Mouse (Mus musculus) hindbrain, embryonic 12.5 days (tissue): ENCODE measurements at regions not wholly inside any gene's neighbourhood (a gene's known extent, or its start where the extent isn't known, plus 50 kb on each side); places are given as distances from the start of the nearest gene placed in this dataset.

Experiments used
- ATAC-seq: fragments of 200-750 bp; cut with Nextera tagmentation; 2 replicates; pipeline ENCODE4 v1.8.0; 2017; ENCODE audit warnings: moderate TSS enrichment; ENCODE audit not compliant: low FRiP score
- H3K27ac ChIP-seq: fragments of 300-500 bp; sonication (generic); 2 replicates; pipeline ENCODE4 v1.5.1; 2016; ENCODE audit warnings: mild to moderate bottlenecking
- H3K27me3 ChIP-seq: fragments of 300-500 bp; sonication (generic); 2 replicates; pipeline ENCODE4 v1.6.1; 2016; ENCODE audit warnings: mild to moderate bottlenecking
- H3K36me3 ChIP-seq: fragments of 300-500 bp; sonication (generic); 2 replicates; pipeline ENCODE4 v1.6.1; 2016; ENCODE audit warnings: mild to moderate bottlenecking
- H3K4me1 ChIP-seq: fragments of 300-500 bp; sonication (generic); 2 replicates; pipeline ENCODE4 v1.6.1; 2016
- H3K4me2 ChIP-seq: fragments of 300-500 bp; sonication (generic); replicated peaks from 2 replicates; pipeline ENCODE4 v1.6.1; 2016; ENCODE audit warnings: mild to moderate bottlenecking
- H3K4me3 ChIP-seq: fragments of 300-500 bp; sonication (generic); 2 replicates; pipeline ENCODE4 v1.5.1; 2016; ENCODE audit warnings: mild to moderate bottlenecking
- H3K9ac ChIP-seq: fragments of 300-500 bp; sonication (generic); 2 replicates; pipeline ENCODE4 v1.6.1; 2016; ENCODE audit warnings: mild to moderate bottlenecking, moderate library complexity
- H3K9me3 ChIP-seq: fragments of 300-500 bp; sonication (generic); replicated peaks from 2 replicates; pipeline ENCODE4 v1.6.1; 2016; ENCODE audit warnings: mild to moderate bottlenecking
- WGBS: fragments of 180-500 bp; shearing (Covaris S2); methylation state at CpG from one replicate; pipeline ENCODE4 v1.1.7; 2016; 5-methylcytosine and 5-hydroxymethylcytosine counted together

- Histone ChIP-seq H3K9me3 (no peaks in the 10 kb centered on the region), H3K4me1 (no peaks in the 10 kb centered on the region), H3K27me3 (no peaks in the 10 kb centered on the region), H3K27ac (no peak overlapping the region), H3K9ac (no peak overlapping the region), H3K4me2 (no peak overlapping the region), H3K4me3 (no peak overlapping the region), H3K36me3 (no peaks in the 10 kb centered on the region)
- no peak for ATAC-seq
- WGBS, result 89% methylated on average over 4 of the region's 4 CpGs
Observed at GRCm38 (mm10) chr11:25423186-25423585, 787.4 kb downstream of the 5730522E02Rik start.

GRCm38 (mm10) chr11:25421486-25421885 is 789.1 kb downstream of the 5730522E02Rik start:
- Histone ChIP-seq H3K27ac (no peak overlapping the region), H3K4me2 (no peak overlapping the region), H3K9me3 (no peaks in the 10 kb centered on the region), H3K4me3 (no peak overlapping the region), H3K4me1 (no peaks in the 10 kb centered on the region), H3K36me3 (no peaks in the 10 kb centered on the region), H3K27me3 (no peaks in the 10 kb centered on the region), H3K9ac (no peak overlapping the region)
- ATAC-seq, result no peak

- Histone ChIP-seq H3K4me3 (no peak overlapping the region), H3K36me3 (no peaks in the 10 kb centered on the region), H3K27ac (no peak overlapping the region), H3K4me2 (no peak overlapping the region), H3K9me3 (no peaks in the 10 kb centered on the region), H3K27me3 (no peaks in the 10 kb centered on the region), H3K9ac (no peak overlapping the region), H3K4me1 (no peaks in the 10 kb centered on the region)
- WGBS, result 81% methylated on average over 4 of the region's 4 CpGs
- ATAC-seq, result no peak
Observed at GRCm38 (mm10) chr11:25410403-25411090, 800.0 kb downstream of the 5730522E02Rik start.

GRCm38 (mm10) chr11:25391649-25392048 is 818.9 kb downstream of the 5730522E02Rik start:
- no peak for ATAC-seq

GRCm38 (mm10) chr11:25367111-25367510 is 843.5 kb downstream of the 5730522E02Rik start:
- no peak overlapping the region for H3K4me2 ChIP-seq
- no peaks in the 10 kb centered on the region for H3K36me3 ChIP-seq
- no peak for ATAC-seq
- H3K27ac ChIP-seq, result no peak overlapping the region
- H3K9ac ChIP-seq, result no peak overlapping the region
- no peaks in the 10 kb centered on the region for H3K9me3 ChIP-seq
- no peaks in the 10 kb centered on the region for H3K27me3 ChIP-seq
- H3K4me1 ChIP-seq, result peaks cover 11% of the 10 kb centered on the region
- no peak overlapping the region for H3K4me3 ChIP-seq
- 70% methylated on average over 2 of the region's 2 CpGs for WGBS

More at GRCm38 (mm10) chr11:25391649-25392048, 818.9 kb downstream of the 5730522E02Rik start:
- Histone ChIP-seq H3K4me2 (no peak overlapping the region), H3K36me3 (no peaks in the 10 kb centered on the region), H3K4me3 (no peak overlapping the region), H3K27ac (no peak overlapping the region), H3K9me3 (no peaks in the 10 kb centered on the region), H3K4me1 (no peaks in the 10 kb centered on the region), H3K9ac (no peak overlapping the region), H3K27me3 (no peaks in the 10 kb centered on the region)
- WGBS, result 72% methylated on average over 2 of the region's 2 CpGs

- peaks cover 11% of the 10 kb centered on the region for H3K4me1 ChIP-seq
- no peak overlapping the region for H3K4me2 ChIP-seq
- H3K36me3 ChIP-seq, result no peaks in the 10 kb centered on the region
- no peak for ATAC-seq
- H3K9me3 ChIP-seq, result no peaks in the 10 kb centered on the region
- no peak overlapping the region for H3K9ac ChIP-seq
- 45% methylated on average over 6 of the region's 6 CpGs for WGBS
- H3K4me3 ChIP-seq, result no peak overlapping the region
- H3K27ac ChIP-seq, result no peak overlapping the region
- no peaks in the 10 kb centered on the region for H3K27me3 ChIP-seq
Observed at GRCm38 (mm10) chr11:25365433-25365832, 845.1 kb downstream of the 5730522E02Rik start.

- no peaks in the 10 kb centered on the region for H3K9me3 ChIP-seq
Observed at GRCm38 (mm10) chr11:25359723-25360122, 850.8 kb downstream of the 5730522E02Rik start.

GRCm38 (mm10) chr11:25357717-25358411 is 852.7 kb downstream of the 5730522E02Rik start:
- peak overlapping the region; percentile 48 for H3K4me2 ChIP-seq
- no peaks in the 10 kb centered on the region for H3K36me3 ChIP-seq
- H3K27ac ChIP-seq, result peak overlapping the region; percentile 90
- no peaks in the 10 kb centered on the region for H3K9me3 ChIP-seq
- 7% methylated on average over 10 of the region's 10 CpGs for WGBS
- 0 out of 2 replicates have a peak overlapping the region, but pooled peaks have one; percentile 1 for H3K9ac ChIP-seq
- ATAC-seq, result peak; percentile 30; the same call in 1 of the 2 replicates
- H3K27me3 ChIP-seq, result no peaks in the 10 kb centered on the region
- H3K4me3 ChIP-seq, result peak overlapping the region; percentile 15
- H3K4me1 ChIP-seq, result peaks cover 20% of the 10 kb centered on the region

More at GRCm38 (mm10) chr11:25359723-25360122, 850.8 kb downstream of the 5730522E02Rik start:
- peaks cover 20% of the 10 kb centered on the region for H3K4me1 ChIP-seq
- no peak overlapping the region for H3K9ac ChIP-seq
- H3K4me3 ChIP-seq, result no peak overlapping the region
- no peak overlapping the region for H3K4me2 ChIP-seq
- no peak overlapping the region for H3K27ac ChIP-seq
- 86% methylated on average over 1 of the region's 1 CpGs for WGBS
- no peaks in the 10 kb centered on the region for H3K36me3 ChIP-seq
- H3K27me3 ChIP-seq, result no peaks in the 10 kb centered on the region
- no peak for ATAC-seq

- Histone ChIP-seq H3K4me2 (peak overlapping the region; percentile 48), H3K4me3 (peak overlapping the region; percentile 15), H3K4me1 (peaks cover 20% of the 10 kb centered on the region), H3K27ac (peak overlapping the region; percentile 90), H3K9me3 (no peaks in the 10 kb centered on the region), H3K9ac (peak overlapping the region; percentile 37; the same call in 1 of the 2 replicates), H3K36me3 (no peaks in the 10 kb centered on the region), H3K27me3 (no peaks in the 10 kb centered on the region)
- WGBS, result 5% methylated on average over 19 of the region's 19 CpGs
- peak; percentile 95 for ATAC-seq
Observed at GRCm38 (mm10) chr11:25356671-25357586, 853.6 kb downstream of the 5730522E02Rik start.

- no peaks in the 10 kb centered on the region for H3K27me3 ChIP-seq
- H3K36me3 ChIP-seq, result no peaks in the 10 kb centered on the region
- H3K4me2 ChIP-seq, result no peak overlapping the region
- no peak overlapping the region for H3K4me3 ChIP-seq
- no peak for ATAC-seq
- no peak overlapping the region for H3K27ac ChIP-seq
- H3K9ac ChIP-seq, result no peak overlapping the region
- no peaks in the 10 kb centered on the region for H3K4me1 ChIP-seq
- WGBS, result 83% methylated on average over 2 of the region's 2 CpGs
- no peaks in the 10 kb centered on the region for H3K9me3 ChIP-seq
Observed at GRCm38 (mm10) chr11:25335667-25336066, 874.9 kb downstream of the 5730522E02Rik start.

GRCm38 (mm10) chr11:25330696-25331095 is 879.9 kb downstream of the 5730522E02Rik start:
- no peak overlapping the region for H3K4me3 ChIP-seq
- no peaks in the 10 kb centered on the region for H3K36me3 ChIP-seq
- ATAC-seq, result no peak
- no peak overlapping the region for H3K27ac ChIP-seq
- no peaks in the 10 kb centered on the region for H3K9me3 ChIP-seq
- H3K4me1 ChIP-seq, result no peaks in the 10 kb centered on the region
- 81% methylated on average over 4 of the region's 4 CpGs for WGBS
- no peaks in the 10 kb centered on the region for H3K27me3 ChIP-seq
- no peak overlapping the region for H3K9ac ChIP-seq
- no peak overlapping the region for H3K4me2 ChIP-seq

GRCm38 (mm10) chr11:25322426-25322825 is 888.1 kb downstream of the 5730522E02Rik start:
- ATAC-seq, result no peak
- H3K27ac ChIP-seq, result no peak overlapping the region

More at GRCm38 (mm10) chr11:25322426-25322825, 888.1 kb downstream of the 5730522E02Rik start:
- Histone ChIP-seq H3K27me3 (no peaks in the 10 kb centered on the region), H3K4me2 (no peak overlapping the region), H3K36me3 (no peaks in the 10 kb centered on the region), H3K9me3 (no peaks in the 10 kb centered on the region), H3K4me3 (no peak overlapping the region), H3K4me1 (no peaks in the 10 kb centered on the region), H3K9ac (no peak overlapping the region)
